Mouse (Mus musculus): ENCODE measurements around the gene S100a2. TPM values are rescaled to one million over a fixed set of nuclear protein-coding genes. Genes with fewer than 3 reads are reported as not detected.

Gene S100a2
- total RNA-seq, 2 experiments from 2014 or later, result not detected

GRCm38 (mm10) chr3:90594466-90594865 lies 4.4 kb downstream of the S100a2 start:
- DNase-seq, result no peak
- intact Hi-C loops (cut with DNase I), result no loop called here

GRCm38 (mm10) chr3:90595556-90595955 lies 5.5 kb downstream of the S100a2 start:
- intact Hi-C loops (cut with DNase I), result no loop called here
- DNase-seq, result no peak

GRCm38 (mm10) chr3:90596810-90597209 lies 6.8 kb downstream of the S100a2 start:
- intact Hi-C loops (cut with DNase I), result no loop called here
- no peak for DNase-seq

GRCm38 (mm10) chr3:90597736-90598135 lies 7.7 kb downstream of the S100a2 start:
- intact Hi-C loops (cut with DNase I), result no loop called here
- no peak for DNase-seq

GRCm38 (mm10) chr3:90598212-90598611 lies 8.2 kb downstream of the S100a2 start:
- intact Hi-C loops (cut with DNase I), result no loop called here
- no peak for DNase-seq

- DNase-seq, result no peak
- intact Hi-C loops (cut with DNase I), result no loop called here
These were observed 9.4 kb downstream of the S100a2 start for GRCm38 (mm10) chr3:90599401-90599800.

- intact Hi-C loops (cut with DNase I), result no loop called here
- DNase-seq, result no peak
These were observed 10.0 kb downstream of the S100a2 start for GRCm38 (mm10) chr3:90600036-90600435.

GRCm38 (mm10) chr3:90600458-90601195 lies 10.6 kb downstream of the S100a2 start:
- intact Hi-C loops (cut with DNase I), result no loop called here
- DNase-seq, result no peak

GRCm38 (mm10) chr3:90601486-90602110 lies 11.6 kb downstream of the S100a2 start, which contains the start of gene Gm42674:
Gene Gm42674, plus strand, starts transcription at chr3:90601904.
- no peak for DNase-seq
- intact Hi-C loops (cut with DNase I), result no loop called here

GRCm38 (mm10) chr3:90603623-90604022 lies 13.6 kb downstream of the S100a2 start, which contains the start of gene S100a4:
Gene S100a4, plus strand, starts transcription at chr3:90603771.
- intact Hi-C loops (cut with DNase I), result no loop called here
- no peak for DNase-seq

- intact Hi-C loops (cut with DNase I), result no loop called here
- peak; percentile 45 for DNase-seq
These were observed 14.4 kb downstream of the S100a2 start for GRCm38 (mm10) chr3:90604416-90604815.

- no peak for DNase-seq
- intact Hi-C loops (cut with DNase I), result no loop called here
These were observed 15.0 kb downstream of the S100a2 start for GRCm38 (mm10) chr3:90605049-90605448.

GRCm38 (mm10) chr3:90605736-90606135 lies 15.7 kb downstream of the S100a2 start:
- intact Hi-C loops (cut with DNase I), result no loop called here
- DNase-seq, result no peak

GRCm38 (mm10) chr3:90606185-90606584 lies 16.1 kb downstream of the S100a2 start:
- intact Hi-C loops (cut with DNase I), result no loop called here
- DNase-seq, result no peak

- no peak for DNase-seq
- intact Hi-C loops (cut with DNase I), result no loop called here
These were observed 17.3 kb downstream of the S100a2 start for GRCm38 (mm10) chr3:90607361-90607760.

- DNase-seq, result no peak
- intact Hi-C loops (cut with DNase I), result no loop called here
These were observed 18.2 kb downstream of the S100a2 start, which contains the start of gene S100a5 for GRCm38 (mm10) chr3:90608223-90608622. Gene S100a5, plus strand, starts transcription at chr3:90608523.

- intact Hi-C loops (cut with DNase I), result no loop called here
- DNase-seq, result no peak
These were observed 19.1 kb downstream of the S100a2 start for GRCm38 (mm10) chr3:90609102-90609501.

- DNase-seq, result no peak
- intact Hi-C loops (cut with DNase I), result no loop called here
These were observed 21.4 kb downstream of the S100a2 start for GRCm38 (mm10) chr3:90611494-90611893.

- no peak for DNase-seq
- intact Hi-C loops (cut with DNase I), result no loop called here
These were observed 22.0 kb downstream of the S100a2 start for GRCm38 (mm10) chr3:90612061-90612460.

- intact Hi-C loops (cut with DNase I), result no loop called here
- DNase-seq, result peak; percentile 61
These were observed 22.8 kb downstream of the S100a2 start, which contains the start of gene S100a6 for GRCm38 (mm10) chr3:90612728-90613291. Gene S100a6, plus strand, starts transcription at chr3:90612882.

- DNase-seq, result no peak
- intact Hi-C loops (cut with DNase I), result no loop called here
These were observed 23.6 kb downstream of the S100a2 start for GRCm38 (mm10) chr3:90613461-90614147.

Data from left cerebral cortex, postnatal 4 days (tissue).